Mouse (Mus musculus) embryonic facial prominence, embryonic 11.5 days (tissue): ENCODE data around the gene Phf21a. TPM values are rescaled to one million over a fixed set of nuclear protein-coding genes. Genes with fewer than 3 reads are reported as not detected.
A peak's percentile ranks its signal among the peaks of the same experiment; 100 is the strongest.
"Not testable (repeated sequence)": the region's sequence is repeated elsewhere in the genome, so short reads cannot be mapped to it uniquely, and the experiment has no call there.

Experiments used
- ATAC-seq: fragments of 200-750 bp; cut with Nextera tagmentation; replicated peaks from 2 replicates; pipeline ENCODE4 v1.8.0; 2017; ENCODE audit warnings: low read depth; ENCODE audit not compliant: insufficient number of reproducible peaks, low FRiP score, low TSS enrichment
- DNase-seq: peaks from one replicate; pipeline ENCODE4 v3.0.0-alpha.2; 2015; ENCODE audit warnings: low spot score
- H3K27ac ChIP-seq: fragments of 300-500 bp; sonication (generic); replicated peaks from 2 replicates; pipeline ENCODE4 v1.5.1; 2014; ENCODE audit warnings: mild to moderate bottlenecking, low read depth, low read length, control low read depth
- H3K27me3 ChIP-seq: fragments of 300-500 bp; sonication (generic); 2 replicates; pipeline ENCODE4 v1.6.1; 2014; ENCODE audit warnings: mild to moderate bottlenecking, low read length, moderate library complexity, mixed read lengths; ENCODE audit not compliant: control insufficient read depth, insufficient read depth
- H3K36me3 ChIP-seq: fragments of 300-500 bp; sonication (generic); replicated peaks from 2 replicates; pipeline ENCODE4 v1.6.1; 2014; ENCODE audit warnings: low read depth, mild to moderate bottlenecking, low read length, moderate library complexity, mixed read lengths; ENCODE audit not compliant: control insufficient read depth, insufficient read depth
- H3K4me1 ChIP-seq: fragments of 300-500 bp; sonication (generic); 2 replicates; pipeline ENCODE4 v1.6.1; 2014; ENCODE audit warnings: low read length, mixed read lengths; ENCODE audit not compliant: control insufficient read depth, insufficient read depth
- H3K4me2 ChIP-seq: fragments of 300-500 bp; sonication (generic); 2 replicates; pipeline ENCODE4 v1.6.1; 2014; ENCODE audit warnings: low read depth, mild to moderate bottlenecking, control low read depth, low read length, moderate library complexity
- H3K4me3 ChIP-seq: fragments of 300-500 bp; sonication (generic); 2 replicates; pipeline ENCODE4 v1.5.1; 2014; ENCODE audit warnings: low read depth, low read length, control low read depth
- H3K9ac ChIP-seq: fragments of 300-500 bp; sonication (generic); replicated peaks from 2 replicates; pipeline ENCODE4 v1.6.1; 2014; ENCODE audit warnings: mild to moderate bottlenecking, control low read depth, low read length
- H3K9me3 ChIP-seq: fragments of 300-500 bp; sonication (generic); replicated peaks from 2 replicates; pipeline ENCODE4 v1.6.1; 2016; ENCODE audit warnings: mild to moderate bottlenecking, low read length, inconsistent platforms, mixed read lengths; ENCODE audit not compliant: control insufficient read depth
- WGBS: fragments of 180-500 bp; shearing (Covaris S2); extraction: QIAGEN DNeasy Blood & Tissue Kit; methylation state at CpG from one replicate; pipeline ENCODE4 v1.1.7; 2014; 5-methylcytosine and 5-hydroxymethylcytosine counted together
- polyA plus RNA-seq: library from polyadenylated mRNA; unstranded; fragments of >200 nt; fragmentation: Nextera tagmentation; extraction: Ambion mirVana; gene quantifications from 2 replicates; pipeline ENCODE4 v1.2.1, GENCODE M21; 2014

Phf21a gene
- polyA plus RNA-seq, 1 experiment from 2014 or later: 41.8 TPM

GRCm38 (mm10) chr2:92391116-92391515 is 298.2 kb downstream of the Phf21a start:
- Histone ChIP-seq H3K4me1 (peaks cover 20% of the 10 kb centered on the region), H3K4me2 (no peak overlapping the region), H3K9ac (no peak overlapping the region; the same call in 1 of the 2 replicates), H3K36me3 (no peaks in the 10 kb centered on the region; the same call in 1 of the 2 replicates), H3K27me3 (no peaks in the 10 kb centered on the region), H3K27ac (0 out of 2 replicates have a peak overlapping the region, but pooled peaks have one; percentile 28), H3K9me3 (no peaks in the 10 kb centered on the region), H3K4me3 (no peak overlapping the region)
- no peak for DNase-seq
- no peak for ATAC-seq
- 91% methylated on average over 8 of the region's 8 CpGs for WGBS

- Histone ChIP-seq H3K36me3 (no peaks in the 10 kb centered on the region), H3K9ac (peak overlapping the region; percentile 64), H3K4me2 (peak overlapping the region; percentile 74), H3K9me3 (no peaks in the 10 kb centered on the region), H3K4me1 (peaks cover 20% of the 10 kb centered on the region), H3K27me3 (no peaks in the 10 kb centered on the region), H3K4me3 (peak overlapping the region; percentile 43), H3K27ac (peak overlapping the region; percentile 78)
- ATAC-seq: 0 out of 2 replicates have a peak, but pooled peaks have one; percentile 0
- DNase-seq: no peak
- 26% methylated on average over 11 of the region's 11 CpGs for WGBS
These were observed 298.9 kb downstream of the Phf21a start for GRCm38 (mm10) chr2:92391703-92392317.

- peak overlapping the region; percentile 74 for H3K4me2 ChIP-seq
- ATAC-seq (peak; percentile 12; the same call in 1 of the 2 replicates), DNase-seq (peak; percentile 85)
- no peaks in the 10 kb centered on the region for H3K9me3 ChIP-seq
- H3K4me3 ChIP-seq: peak overlapping the region; percentile 43
- peak overlapping the region; percentile 64 for H3K9ac ChIP-seq
- H3K36me3 ChIP-seq: no peaks in the 10 kb centered on the region
- peaks cover 20% of the 10 kb centered on the region for H3K4me1 ChIP-seq
- no peaks in the 10 kb centered on the region for H3K27me3 ChIP-seq
- WGBS: 4% methylated on average over 26 of the region's 26 CpGs
- H3K27ac ChIP-seq: peak overlapping the region; percentile 78
These were observed 299.7 kb downstream of the Phf21a start for GRCm38 (mm10) chr2:92392318-92393264.

GRCm38 (mm10) chr2:92395535-92395934 is 302.6 kb downstream of the Phf21a start:
- no peaks in the 10 kb centered on the region for H3K36me3 ChIP-seq
- no peak overlapping the region for H3K9ac ChIP-seq
- WGBS: 95% methylated on average over 3 of the region's 3 CpGs
- no peak overlapping the region for H3K4me3 ChIP-seq
- H3K9me3 ChIP-seq: no peaks in the 10 kb centered on the region
- no peaks in the 10 kb centered on the region for H3K27me3 ChIP-seq
- no peak overlapping the region for H3K27ac ChIP-seq
- ATAC-seq: no peak
- no peak for DNase-seq
- no peak overlapping the region for H3K4me2 ChIP-seq
- peaks cover 11% of the 10 kb centered on the region for H3K4me1 ChIP-seq

GRCm38 (mm10) chr2:92397436-92397835 is 304.5 kb downstream of the Phf21a start:
- Histone ChIP-seq H3K9me3 (no peaks in the 10 kb centered on the region), H3K9ac (no peak overlapping the region), H3K4me1 (peaks cover 5% of the 10 kb centered on the region; the same call in 1 of the 2 replicates), H3K4me2 (no peak overlapping the region), H3K36me3 (no peaks in the 10 kb centered on the region), H3K27me3 (no peaks in the 10 kb centered on the region), H3K27ac (no peak overlapping the region), H3K4me3 (no peak overlapping the region)
- DNase-seq (no peak), ATAC-seq (no peak)
- 85% methylated on average over 1 of the region's 1 CpGs for WGBS

- ATAC-seq, H3K9ac ChIP-seq, H3K4me3 ChIP-seq, H3K36me3 ChIP-seq, DNase-seq, H3K27ac ChIP-seq, H3K27me3 ChIP-seq, H3K4me1 ChIP-seq, H3K9me3 ChIP-seq, H3K4me2 ChIP-seq: not testable (repeated sequence)
- 68% methylated on average over 4 of the region's 4 CpGs for WGBS
These were observed 307.0 kb downstream of the Phf21a start for GRCm38 (mm10) chr2:92399877-92400276.

- H3K9me3 ChIP-seq: no peaks in the 10 kb centered on the region
- 0 out of 2 replicates have a peak overlapping the region, but pooled peaks have one; percentile 20 for H3K27ac ChIP-seq
- DNase-seq (peak; percentile 1), ATAC-seq (no peak)
- WGBS: 3% methylated on average over 21 of the region's 22 CpGs
- H3K4me2 ChIP-seq: peak overlapping the region; percentile 95
- peaks cover 3% of the 10 kb centered on the region; the same call in 1 of the 2 replicates for H3K36me3 ChIP-seq
- peak overlapping the region; percentile 63 for H3K4me3 ChIP-seq
- H3K27me3 ChIP-seq: no peaks in the 10 kb centered on the region
- peak overlapping the region; percentile 71 for H3K9ac ChIP-seq
- no peaks in the 10 kb centered on the region for H3K4me1 ChIP-seq
These were observed 307.8 kb downstream of the Phf21a start for GRCm38 (mm10) chr2:92400682-92401081.
